Mouse (Mus musculus): ENCODE results near the gene Zfp346. TPM values are rescaled to one million over a fixed set of nuclear protein-coding genes. Genes with fewer than 3 reads are reported as not detected.
"Not testable (repeated sequence)": the region's sequence is repeated elsewhere in the genome, so short reads cannot be mapped to it uniquely, and the experiment has no call there.

Zfp346 gene
- polyA plus RNA-seq, 1 experiment, result 39.1 TPM

DNA sequence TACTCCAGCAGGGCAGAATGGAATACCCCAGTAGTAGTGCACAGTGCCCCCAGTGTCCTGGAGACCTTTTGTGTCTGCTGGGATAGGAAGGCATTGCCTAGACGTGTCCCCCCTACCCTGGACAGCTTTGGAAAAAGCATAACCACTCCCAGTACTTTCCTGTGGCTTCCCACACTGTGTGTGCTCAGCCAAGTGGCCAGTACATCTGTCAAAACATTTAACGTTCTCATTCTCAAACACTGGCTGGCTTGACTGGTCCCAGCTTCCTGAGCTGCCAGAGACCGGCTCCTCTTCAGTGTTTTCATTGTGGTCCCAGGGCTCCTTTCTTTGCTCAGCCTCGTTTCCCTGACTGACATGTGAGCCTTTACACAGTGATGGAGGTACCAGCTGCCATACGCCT lies 29.5 kb upstream of the Zfp346 start:
- H3K27me3 ChIP-seq (ENCODE audit: control insufficient read depth, insufficient read depth, insufficient read length), result no peaks in the 10 kb centered on the region
- TF ChIP-seq FOSL1 (IDR thresholded peaks at IDR 0.05; ENCODE audit: insufficient read depth, low read length, poor library complexity, severe bottlenecking) (no peak), MAX (IDR thresholded peaks at IDR 0.05) (no peak), MYOG (IDR thresholded peaks at IDR 0.05; ENCODE audit: control insufficient read depth, extremely low read depth, insufficient read length) (no peak), MYOD1 (IDR thresholded peaks at IDR 0.05; ENCODE audit: control insufficient read depth, insufficient read length, low read depth) (no peak), CEBPB (IDR thresholded peaks at IDR 0.05; ENCODE audit: low read depth) (no peak), USF1 (IDR thresholded peaks at IDR 0.05; ENCODE audit: low read depth) (no peak), CTCF (IDR thresholded peaks at IDR 0.05; ENCODE audit: control insufficient read depth, insufficient read depth, insufficient read length) (no peak)
- H3K36me3 ChIP-seq (ENCODE audit: control insufficient read depth, insufficient read depth), result peaks cover 29% of the 10 kb centered on the region
- H3K79me3 ChIP-seq (ENCODE audit: low read depth), result no peaks in the 10 kb centered on the region
- no peak overlapping the region for H3ac ChIP-seq (ENCODE audit: control insufficient read depth, insufficient read length, low read depth)
- H3K4me3 ChIP-seq (ENCODE audit: insufficient read depth, poor library complexity, severe bottlenecking), result no peak overlapping the region
- no peaks in the 10 kb centered on the region for H3K79me2 ChIP-seq (ENCODE audit: control insufficient read depth, insufficient read depth)

DNA sequence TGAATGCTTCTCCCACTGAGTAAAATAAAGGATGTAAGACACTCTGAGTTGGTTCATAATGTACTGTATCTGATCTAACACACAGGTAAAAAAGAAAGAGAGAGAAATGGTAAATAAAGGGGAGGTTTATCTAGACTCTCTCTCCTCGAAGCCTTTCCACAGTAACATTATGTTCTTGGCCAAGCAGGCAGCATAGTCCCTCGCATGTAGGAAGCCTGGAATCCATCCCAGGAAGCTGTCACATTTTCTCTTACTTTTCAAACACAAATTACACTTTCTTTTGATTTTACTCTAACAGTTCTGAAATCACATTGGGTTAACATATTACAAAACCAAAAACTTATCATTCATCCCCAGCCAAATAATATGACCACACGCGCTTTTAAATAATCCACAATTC lies 12.5 kb upstream of the Zfp346 start:
- H3K36me3 ChIP-seq (ENCODE audit: control insufficient read depth, insufficient read depth), result peaks cover 33% of the 10 kb centered on the region
- TF ChIP-seq CTCF (IDR thresholded peaks at IDR 0.05; ENCODE audit: control insufficient read depth, insufficient read depth, insufficient read length), result no peak
- no peak for TF ChIP-seq FOSL1 (IDR thresholded peaks at IDR 0.05; ENCODE audit: insufficient read depth, low read length, poor library complexity, severe bottlenecking)
- no peak overlapping the region for H3ac ChIP-seq (ENCODE audit: control insufficient read depth, insufficient read length, low read depth)
- peaks cover 40% of the 10 kb centered on the region for H3K79me2 ChIP-seq (ENCODE audit: control insufficient read depth, insufficient read depth)
- peaks cover 26% of the 10 kb centered on the region for H3K79me3 ChIP-seq (ENCODE audit: low read depth)
- no peak overlapping the region for H3K4me3 ChIP-seq (ENCODE audit: insufficient read depth, poor library complexity, severe bottlenecking)
- no peaks in the 10 kb centered on the region for H3K27me3 ChIP-seq (ENCODE audit: control insufficient read depth, insufficient read depth, insufficient read length)

DNA sequence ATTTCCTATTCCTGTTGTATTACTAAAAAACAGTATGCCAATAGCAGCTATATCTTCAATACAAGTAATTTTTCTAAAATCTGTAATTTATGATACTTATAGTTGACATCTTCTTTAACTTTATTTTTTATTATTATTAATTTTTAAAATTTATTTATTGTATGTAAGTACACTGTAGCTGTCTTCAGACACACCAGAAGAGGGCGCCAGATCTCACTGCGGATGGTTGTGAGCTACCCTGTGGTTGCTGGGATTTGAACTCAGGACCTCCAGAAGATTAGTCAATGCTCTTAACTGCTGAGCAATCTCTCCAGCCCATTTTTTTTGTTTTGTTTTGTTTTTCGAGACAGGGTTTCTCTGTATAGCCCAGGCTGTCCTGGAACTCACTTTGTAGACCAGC lies 7.3 kb upstream of the Zfp346 start:
- not testable (repeated sequence) for H3K27me3 ChIP-seq (ENCODE audit: control insufficient read depth, insufficient read depth, insufficient read length); H3K4me3 ChIP-seq (ENCODE audit: insufficient read depth, poor library complexity, severe bottlenecking); H3ac ChIP-seq (ENCODE audit: control insufficient read depth, insufficient read length, low read depth); H3K36me3 ChIP-seq (ENCODE audit: control insufficient read depth, insufficient read depth)
- Histone ChIP-seq H3K79me2 (ENCODE audit: control insufficient read depth, insufficient read depth) (peaks cover 64% of the 10 kb centered on the region), H3K79me3 (ENCODE audit: low read depth) (peaks cover 30% of the 10 kb centered on the region)

DNA sequence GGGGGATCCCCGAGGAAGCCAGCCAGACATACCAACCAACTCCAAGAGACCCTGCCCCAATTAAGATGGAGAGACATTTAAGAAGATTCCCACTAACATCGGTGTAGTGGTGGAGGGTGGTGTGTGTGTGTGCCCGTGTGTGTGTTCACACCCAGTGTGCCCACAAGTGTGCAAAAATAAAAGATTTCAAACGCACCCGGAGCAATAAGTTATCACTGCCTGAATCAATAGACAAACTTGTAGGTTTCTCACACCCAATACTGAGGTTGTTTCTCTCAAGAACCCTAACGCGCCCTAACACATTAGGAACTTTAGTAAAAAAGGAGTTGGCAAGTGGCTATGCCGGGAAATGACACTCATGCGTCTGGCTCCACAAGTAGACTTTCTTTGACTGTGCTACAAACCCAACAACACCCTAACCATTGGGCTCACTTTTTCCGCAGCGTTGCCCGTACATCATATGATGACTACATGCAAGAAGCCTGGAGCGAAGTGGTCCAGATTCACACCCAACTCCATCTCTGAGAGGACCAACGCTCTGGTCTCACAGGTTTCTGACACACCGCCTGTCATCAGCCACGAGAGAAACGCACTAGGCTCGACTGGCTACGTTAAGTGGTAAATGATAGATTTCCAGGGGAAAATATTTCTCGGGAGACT lies 5.9 kb upstream of the Zfp346 start:
- Histone ChIP-seq H3K4me3 (ENCODE audit: insufficient read depth, poor library complexity, severe bottlenecking) (peak overlapping the region; percentile 57), H3K79me3 (ENCODE audit: low read depth) (peaks cover 23% of the 10 kb centered on the region), H3K36me3 (ENCODE audit: control insufficient read depth, insufficient read depth) (no peaks in the 10 kb centered on the region), H3K79me2 (ENCODE audit: control insufficient read depth, insufficient read depth) (peaks cover 57% of the 10 kb centered on the region), H3K27me3 (ENCODE audit: control insufficient read depth, insufficient read depth, insufficient read length) (no peaks in the 10 kb centered on the region), H3ac (ENCODE audit: control insufficient read depth, insufficient read length, low read depth) (peak overlapping the region; percentile 91)
- TF ChIP-seq MAX (IDR thresholded peaks at IDR 0.05), result peak; percentile 9
- TF ChIP-seq CTCF (IDR thresholded peaks at IDR 0.05; ENCODE audit: control insufficient read depth, insufficient read depth, insufficient read length), result no peak

DNA sequence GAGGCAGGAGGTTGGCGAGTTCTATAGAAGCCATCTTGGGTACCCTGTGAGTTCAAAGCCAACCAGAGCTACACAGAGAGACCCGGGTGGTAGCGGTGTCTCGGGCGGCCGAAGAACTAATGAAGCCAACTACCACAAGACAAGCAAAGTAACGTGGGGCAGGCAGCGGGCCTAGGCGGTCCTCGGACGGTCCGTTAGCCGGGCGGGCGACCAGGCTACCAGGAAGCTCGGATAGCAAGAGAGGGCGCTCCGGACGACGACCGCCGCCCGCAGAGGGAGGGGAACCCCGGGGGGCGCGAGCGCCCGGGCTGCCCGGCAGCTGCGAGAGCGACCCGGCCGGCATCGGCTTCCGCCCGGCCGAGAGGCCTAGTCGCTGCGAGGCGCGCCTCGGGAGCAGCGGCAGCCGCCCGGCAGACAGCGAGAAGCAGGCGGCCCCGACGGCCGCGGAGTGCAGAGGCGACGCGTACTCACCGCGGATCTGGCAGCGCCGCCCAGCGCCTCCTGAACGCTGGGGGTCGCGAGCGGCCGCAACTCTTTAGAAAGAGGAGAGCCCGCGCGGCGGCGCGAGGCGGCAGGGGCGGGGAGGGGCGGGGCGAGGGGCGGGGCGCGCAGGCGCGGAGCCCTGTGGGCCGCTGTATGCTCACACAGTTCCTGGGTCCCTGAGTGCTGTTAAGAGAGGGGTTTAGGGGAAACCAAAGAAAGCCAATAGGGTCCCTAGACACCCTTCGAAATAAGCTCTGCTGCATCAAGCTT lies 5.2 kb upstream of the Zfp346 start, which contains the start of gene Uimc1:
Gene Uimc1 (minus strand): TSS at position 575 of the 753 bp plus-strand sequence.
- Histone ChIP-seq H3K4me3 (ENCODE audit: insufficient read depth, poor library complexity, severe bottlenecking) (peak within 1 kb of the TSS; percentile 57), H3ac (ENCODE audit: control insufficient read depth, insufficient read length, low read depth) (peak within 1 kb of the TSS; percentile 91), H3K79me3 (ENCODE audit: low read depth) (peaks cover 20% of the 10 kb centered on the region), H3K27me3 (ENCODE audit: control insufficient read depth, insufficient read depth, insufficient read length) (no peaks in the 10 kb centered on the region), H3K79me2 (ENCODE audit: control insufficient read depth, insufficient read depth) (peaks cover 50% of the 10 kb centered on the region), H3K36me3 (ENCODE audit: control insufficient read depth, insufficient read depth) (no peaks in the 10 kb centered on the region)
- TF ChIP-seq FOSL1 (IDR thresholded peaks at IDR 0.05; ENCODE audit: insufficient read depth, low read length, poor library complexity, severe bottlenecking) (no peak), MYOD1 (IDR thresholded peaks at IDR 0.05; ENCODE audit: control insufficient read depth, insufficient read length, low read depth) (no peak), CTCF (IDR thresholded peaks at IDR 0.05; ENCODE audit: control insufficient read depth, insufficient read depth, insufficient read length) (peak; percentile 71), MYOG (IDR thresholded peaks at IDR 0.05; ENCODE audit: control insufficient read depth, extremely low read depth, insufficient read length) (no peak), MAX (IDR thresholded peaks at IDR 0.05) (no peak)

DNA sequence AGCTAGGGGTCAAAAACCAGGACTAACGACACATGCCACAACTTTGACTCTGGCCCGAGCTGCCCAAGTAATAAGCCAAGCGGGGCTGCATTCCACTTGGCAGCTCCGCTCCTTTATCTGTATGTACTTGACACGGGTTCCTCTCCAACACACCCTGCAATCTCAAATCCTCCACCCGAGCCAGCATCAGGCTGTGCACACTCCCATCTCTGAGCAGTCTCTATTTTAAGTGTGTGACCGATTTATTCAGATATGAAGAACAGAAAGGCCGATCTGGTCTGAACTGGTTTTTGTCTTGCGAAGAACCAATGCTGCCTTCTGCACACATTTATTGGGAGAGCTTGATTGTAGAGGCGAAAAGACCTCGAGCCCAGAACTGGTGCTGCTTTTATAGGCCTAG lies 3.5 kb upstream of the Zfp346 start:
- Histone ChIP-seq H3K36me3 (ENCODE audit: control insufficient read depth, insufficient read depth) (no peaks in the 10 kb centered on the region), H3K79me2 (ENCODE audit: control insufficient read depth, insufficient read depth) (peaks cover 49% of the 10 kb centered on the region), H3K27me3 (ENCODE audit: control insufficient read depth, insufficient read depth, insufficient read length) (no peaks in the 10 kb centered on the region), H3K79me3 (ENCODE audit: low read depth) (peaks cover 26% of the 10 kb centered on the region), H3ac (ENCODE audit: control insufficient read depth, insufficient read length, low read depth) (no peak overlapping the region), H3K4me3 (ENCODE audit: insufficient read depth, poor library complexity, severe bottlenecking) (no peak overlapping the region)
- TF ChIP-seq MYOD1 (IDR thresholded peaks at IDR 0.05; ENCODE audit: control insufficient read depth, insufficient read length, low read depth) (no peak), USF1 (IDR thresholded peaks at IDR 0.05; ENCODE audit: low read depth) (no peak), CEBPB (IDR thresholded peaks at IDR 0.05; ENCODE audit: low read depth) (no peak), CTCF (IDR thresholded peaks at IDR 0.05; ENCODE audit: control insufficient read depth, insufficient read depth, insufficient read length) (no peak), FOSL1 (IDR thresholded peaks at IDR 0.05; ENCODE audit: insufficient read depth, low read length, poor library complexity, severe bottlenecking) (no peak), MAX (IDR thresholded peaks at IDR 0.05) (no peak), MYOG (IDR thresholded peaks at IDR 0.05; ENCODE audit: control insufficient read depth, extremely low read depth, insufficient read length) (no peak)

Measured in C2C12 (cell line).